Mouse (Mus musculus) intestine, postnatal 0 days (tissue): ENCODE results near the gene Parp2. TPM values are rescaled to one million over a fixed set of nuclear protein-coding genes. Genes with fewer than 3 reads are reported as not detected.

Experiments
- ATAC-seq: fragments of 200-750 bp; cut with Nextera tagmentation; 2 replicates; pipeline ENCODE4 v1.8.0; 2017; ENCODE audit warnings: mild to moderate bottlenecking, moderate TSS enrichment, moderate library complexity
- H3K27ac ChIP-seq: fragments of 300-500 bp; sonication (generic); 2 replicates; pipeline ENCODE4 v1.5.1; 2014; ENCODE audit warnings: mild to moderate bottlenecking, low read depth, low read length, moderate library complexity
- H3K27me3 ChIP-seq: fragments of 300-500 bp; sonication (generic); replicated peaks from 2 replicates; pipeline ENCODE4 v1.6.1; 2014; ENCODE audit warnings: low read length, mixed read lengths; ENCODE audit not compliant: control insufficient read depth, insufficient read depth
- H3K36me3 ChIP-seq: fragments of 300-500 bp; sonication (generic); 2 replicates; pipeline ENCODE4 v1.6.1; 2014; ENCODE audit warnings: mild to moderate bottlenecking, moderate library complexity; ENCODE audit not compliant: control insufficient read depth, insufficient read depth
- H3K4me1 ChIP-seq: fragments of 300-500 bp; sonication (generic); replicated peaks from 2 replicates; pipeline ENCODE4 v1.6.1; 2014; ENCODE audit warnings: antibody characterized with exemption, low read length, mixed read lengths; ENCODE audit not compliant: control insufficient read depth, insufficient read depth
- H3K4me2 ChIP-seq: fragments of 300-500 bp; sonication (generic); replicated peaks from 2 replicates; pipeline ENCODE4 v1.6.1; 2014; ENCODE audit warnings: low read depth, mild to moderate bottlenecking, moderate library complexity
- H3K4me3 ChIP-seq: fragments of 300-500 bp; sonication (generic); 2 replicates; pipeline ENCODE4 v1.5.1; 2014; ENCODE audit warnings: low read depth, low read length
- H3K9ac ChIP-seq: fragments of 300-500 bp; sonication (generic); 2 replicates; pipeline ENCODE4 v1.6.1; 2014; ENCODE audit warnings: mild to moderate bottlenecking, low read depth, low read length
- H3K9me3 ChIP-seq: fragments of 300-500 bp; sonication (generic); 2 replicates; pipeline ENCODE4 v1.6.1; 2016; ENCODE audit warnings: mixed run types; ENCODE audit not compliant: control insufficient read depth
- CTCF ChIP-seq: sonication (generic); IDR thresholded peaks from 2 replicates; pipeline ENCODE4 v1.5.1; 2016; ENCODE audit warnings: low read depth, mild to moderate bottlenecking, control low read depth, antibody characterized with exemption, moderate library complexity
- WGBS: fragments of 180-500 bp; shearing (Covaris S2); extraction: QIAGEN DNeasy Blood & Tissue Kit; methylation state at CpG from one replicate; pipeline ENCODE4 v1.1.7; 2014; 5-methylcytosine and 5-hydroxymethylcytosine counted together
- polyA plus RNA-seq: library from polyadenylated mRNA; unstranded; fragments of >200 nt; fragmentation: Nextera tagmentation; extraction: Ambion mirVana; gene quantifications from 2 replicates; pipeline ENCODE4 v1.2.1, GENCODE M21; 2015

Parp2 gene
- polyA plus RNA-seq, 1 experiment from 2014 or later: 35.4 TPM

DNA sequence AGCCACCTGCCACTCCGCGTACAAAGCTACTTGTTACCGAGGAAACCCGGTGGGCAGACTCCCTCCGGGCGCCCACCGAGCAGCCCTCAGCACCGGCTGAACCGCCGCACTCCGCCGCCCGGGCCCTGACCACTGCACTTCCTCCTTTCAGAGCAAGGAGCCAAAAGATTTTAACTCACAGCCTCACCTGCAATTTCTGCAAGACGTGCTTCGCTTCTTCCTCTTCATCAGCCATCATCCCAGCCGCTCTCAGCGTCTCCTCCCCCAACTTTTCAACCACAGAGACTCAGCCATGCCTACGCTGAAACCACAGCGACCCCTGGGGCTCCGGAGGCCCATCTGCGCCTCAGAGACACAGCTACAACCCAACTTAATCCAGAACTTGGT lies 22.4 kb upstream of the Parp2 start, which contains the start of gene Ttc5:
Gene Ttc5 (minus strand): TSS at position 269 of the 387 bp plus-strand sequence.
- WGBS: under 1% methylated on average over 21 of the region's 21 CpGs
- peak; percentile 97 for TF ChIP-seq CTCF
- Histone ChIP-seq H3K27me3 (no peaks in the 10 kb centered on the region), H3K4me2 (peak within 1 kb of the TSS; percentile 60), H3K27ac (peak within 1 kb of the TSS; percentile 47), H3K9ac (peak within 1 kb of the TSS; percentile 23), H3K4me1 (no peaks in the 10 kb centered on the region), H3K9me3 (no peaks in the 10 kb centered on the region), H3K36me3 (peaks cover 7% of the 10 kb centered on the region), H3K4me3 (peak within 1 kb of the TSS; percentile 72)
- peak; percentile 91 for ATAC-seq

DNA sequence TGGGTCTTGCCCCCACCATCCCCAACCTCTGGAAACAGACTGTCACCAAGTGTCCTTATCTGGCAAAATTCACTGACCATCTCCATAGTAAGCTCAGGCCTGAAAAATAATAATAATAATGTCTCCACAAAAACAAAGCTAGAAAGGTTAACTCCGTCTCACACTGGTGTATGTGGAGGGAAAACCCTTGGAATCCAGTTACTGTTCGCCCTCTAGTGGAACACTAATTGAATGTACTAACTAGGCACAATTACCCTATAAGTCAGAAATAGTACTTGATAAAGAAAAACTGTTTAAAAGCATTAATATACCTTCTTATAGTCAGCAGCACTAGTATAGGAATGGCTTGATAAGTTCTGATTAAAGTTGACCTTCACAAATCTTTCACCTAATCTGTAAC lies 19.5 kb upstream of the Parp2 start:
- peak; percentile 68 for TF ChIP-seq CTCF
- Histone ChIP-seq H3K9me3 (no peaks in the 10 kb centered on the region), H3K4me2 (no peak overlapping the region), H3K4me1 (no peaks in the 10 kb centered on the region), H3K9ac (no peak overlapping the region), H3K27ac (no peak overlapping the region), H3K4me3 (no peak overlapping the region), H3K27me3 (no peaks in the 10 kb centered on the region), H3K36me3 (no peaks in the 10 kb centered on the region)
- no peak for ATAC-seq
- WGBS: 9% methylated on average over 2 of the region's 2 CpGs

DNA sequence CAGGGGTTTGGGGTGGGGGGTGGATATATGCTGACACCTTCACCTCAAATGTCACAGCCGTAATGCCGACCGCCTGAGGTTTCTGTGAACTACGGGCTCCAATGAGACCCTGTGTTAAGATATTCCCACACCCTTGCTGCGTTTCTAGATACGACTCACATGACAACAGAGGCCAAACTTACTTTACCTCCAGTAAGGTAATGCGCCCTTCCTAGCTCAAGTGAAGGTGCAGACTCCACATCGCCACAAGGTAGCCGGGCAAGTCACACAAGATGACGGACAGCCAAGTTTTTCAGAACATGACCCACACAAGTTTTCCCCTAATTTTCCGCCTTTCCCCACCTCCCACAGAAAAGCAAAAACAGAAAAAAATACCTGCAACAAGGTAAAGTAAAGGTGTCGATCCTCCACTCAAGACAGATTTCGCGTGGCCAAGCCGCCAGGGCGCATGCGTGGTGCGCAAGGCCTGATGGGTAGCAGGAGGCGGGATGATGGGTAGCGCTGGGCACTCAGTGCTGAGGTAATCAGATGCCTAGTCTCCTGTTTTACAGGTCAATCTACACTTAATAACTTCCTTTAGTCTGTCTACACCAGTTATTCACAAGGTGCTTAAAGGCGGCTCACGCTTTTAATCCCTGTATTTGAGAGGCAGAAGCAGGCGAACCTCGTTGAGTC lies 12.2 kb upstream of the Parp2 start:
- H3K27ac ChIP-seq: no peak overlapping the region

DNA sequence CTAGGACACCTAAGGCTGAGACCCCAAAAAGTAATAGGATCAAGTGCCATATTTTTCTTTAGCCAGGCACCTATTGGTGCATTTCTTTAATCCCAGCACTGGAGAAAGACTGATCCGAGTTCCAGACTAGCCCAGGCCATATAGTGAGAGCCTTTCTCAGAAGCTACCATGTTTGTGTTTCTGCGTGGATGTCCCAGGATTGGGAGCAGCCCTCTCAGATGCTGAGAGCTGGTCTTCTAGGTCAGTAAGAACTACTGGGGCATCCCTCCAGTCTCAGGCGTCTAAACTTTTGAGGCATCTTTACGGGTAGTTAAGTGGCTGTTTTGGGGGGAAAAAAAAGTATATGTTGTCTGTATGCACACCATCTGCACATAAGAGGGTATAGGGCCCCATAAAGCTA lies 11.7 kb upstream of the Parp2 start:
- Histone ChIP-seq H3K27me3 (no peaks in the 10 kb centered on the region), H3K4me1 (no peaks in the 10 kb centered on the region), H3K27ac (no peak overlapping the region), H3K36me3 (no peaks in the 10 kb centered on the region), H3K9ac (no peak overlapping the region), H3K4me3 (no peak overlapping the region), H3K9me3 (no peaks in the 10 kb centered on the region), H3K4me2 (no peak overlapping the region)
- no peak for TF ChIP-seq CTCF
- 86% methylated on average over 4 of the region's 4 CpGs for WGBS
- no peak for ATAC-seq

More for the DNA sequence above, 12.2 kb upstream of the Parp2 start:
- H3K9me3 ChIP-seq: no peaks in the 10 kb centered on the region
- no peak overlapping the region for H3K4me3 ChIP-seq
- H3K27me3 ChIP-seq: no peaks in the 10 kb centered on the region
- H3K9ac ChIP-seq: no peak overlapping the region
- no peak for TF ChIP-seq CTCF
- 91% methylated on average over 24 of the region's 24 CpGs for WGBS
- no peaks in the 10 kb centered on the region for H3K36me3 ChIP-seq
- ATAC-seq: no peak
- H3K4me1 ChIP-seq: no peaks in the 10 kb centered on the region
- no peak overlapping the region for H3K4me2 ChIP-seq

DNA sequence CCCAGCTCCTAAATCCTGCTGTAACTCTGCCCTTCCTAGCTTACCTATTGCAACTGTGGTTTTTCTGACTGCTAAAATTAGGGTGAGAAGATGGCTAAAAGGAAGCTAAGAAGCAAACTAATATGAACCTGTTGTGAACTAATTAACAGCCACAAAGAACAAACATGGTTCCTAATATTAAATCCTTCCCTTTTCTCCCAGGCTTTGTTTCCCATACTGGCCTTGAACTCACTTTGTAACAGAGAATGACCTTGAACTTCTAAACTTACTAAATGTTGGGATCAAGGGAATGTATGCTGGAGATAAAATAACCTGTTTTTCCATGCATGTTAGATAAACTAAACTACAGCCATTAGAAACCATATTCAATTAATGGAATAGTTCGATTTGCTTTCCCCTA lies 11.2 kb upstream of the Parp2 start:
- ATAC-seq: no peak
- H3K4me1 ChIP-seq: no peaks in the 10 kb centered on the region
- H3K4me3 ChIP-seq: no peak overlapping the region
- H3K27ac ChIP-seq: no peak overlapping the region
- no peak for TF ChIP-seq CTCF
- H3K9me3 ChIP-seq: no peaks in the 10 kb centered on the region
- H3K36me3 ChIP-seq: no peaks in the 10 kb centered on the region
- 86% methylated on average over 1 of the region's 1 CpGs for WGBS
- H3K4me2 ChIP-seq: no peak overlapping the region
- no peak overlapping the region for H3K9ac ChIP-seq
- H3K27me3 ChIP-seq: no peaks in the 10 kb centered on the region

DNA sequence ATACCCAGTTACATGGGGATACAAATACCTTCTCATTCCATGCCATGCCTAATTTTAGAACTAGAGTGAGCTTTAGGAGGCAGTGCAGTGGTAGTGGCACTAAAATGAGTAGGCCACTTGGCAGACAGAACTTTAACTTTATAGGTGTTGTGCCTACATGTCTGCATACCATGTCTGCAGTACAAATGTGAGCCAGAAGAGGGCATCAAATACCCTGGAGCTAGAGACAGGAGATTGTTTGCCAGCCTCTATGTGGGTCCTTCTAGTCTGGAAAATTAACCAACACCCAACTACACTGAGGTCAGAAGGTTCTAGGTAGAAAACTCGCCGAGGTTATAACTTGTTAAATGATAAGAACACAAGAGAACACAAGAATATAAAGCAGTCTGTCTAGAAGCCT lies 9.1 kb upstream of the Parp2 start:
- Histone ChIP-seq H3K9me3 (no peaks in the 10 kb centered on the region), H3K4me3 (no peak overlapping the region), H3K36me3 (no peaks in the 10 kb centered on the region), H3K27ac (no peak overlapping the region), H3K4me2 (no peak overlapping the region), H3K4me1 (no peaks in the 10 kb centered on the region), H3K9ac (no peak overlapping the region), H3K27me3 (no peaks in the 10 kb centered on the region)
- ATAC-seq: no peak
- peak; percentile 61 for TF ChIP-seq CTCF
- 39% methylated on average over 2 of the region's 2 CpGs for whole genome bisulfite sequencing
